Mouse (Mus musculus): ENCODE measurements around the gene Abtb2.

GRCm38 (mm10) chr2:103613865-103614264 is 47.8 kb downstream of the Abtb2 start:
- no peak for TF ChIP-seq UBTF (IDR thresholded peaks at IDR 0.05; ENCODE audit: borderline replicate concordance, insufficient read depth, low read depth, low read length)
- no peak for TF ChIP-seq CTCF (IDR thresholded peaks at IDR 0.05 in 2 of 3, conservative IDR thresholded peaks at IDR 0.05 in 1 of 3; ENCODE audit: control insufficient read depth in 1 of 3, insufficient read depth in 1 of 3, low read depth in 2 of 3, low read length in 3 of 3, poor library complexity in 1 of 3, severe bottlenecking in 1 of 3)

All from MEL (cell line).